Mouse (Mus musculus): ENCODE data around the gene Mup5.
"Not testable (repeated sequence)": the region's sequence is repeated elsewhere in the genome, so short reads cannot be mapped to it uniquely, and the experiment has no call there.

DNA sequence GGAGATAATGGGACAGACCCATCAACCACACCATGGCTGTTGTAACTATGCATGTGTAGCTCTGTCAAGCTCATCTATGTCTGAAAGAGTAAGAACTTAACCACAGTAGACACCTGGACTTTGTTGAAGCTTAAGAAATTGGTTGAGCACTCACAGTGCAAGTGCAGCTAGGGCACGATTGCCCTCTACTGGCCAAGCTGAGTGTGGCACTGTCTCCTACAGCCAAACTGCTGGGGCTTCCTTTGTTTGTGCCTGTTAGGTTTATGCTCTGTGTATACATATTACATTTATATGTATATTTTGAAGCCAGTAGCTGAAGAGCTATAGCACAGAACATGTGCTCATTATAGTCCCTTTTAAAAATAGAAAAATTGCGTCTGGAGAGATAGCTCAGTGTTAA is 23.8 kb downstream of the Mup5 start:
- not testable (repeated sequence) for TF ChIP-seq EP300 (IDR thresholded peaks at IDR 0.05; ENCODE audit: low read depth)
- peak; percentile 77 for TF ChIP-seq CTCF (IDR thresholded peaks at IDR 0.05; ENCODE audit: low read depth)
